Mouse (Mus musculus): ENCODE results near the gene Gm3676. TPM values are rescaled to one million over a fixed set of nuclear protein-coding genes. Genes with fewer than 3 reads are reported as not detected.

The Gm3676 gene
- not detected for polyA plus RNA-seq (2015; fragmentation: Illumina TruSeq; extraction: RNeasy Lipid Tissue Mini Kit (QIAGEN cat#74804); ENCODE audit: low read depth, low replicate concordance)

DNA sequence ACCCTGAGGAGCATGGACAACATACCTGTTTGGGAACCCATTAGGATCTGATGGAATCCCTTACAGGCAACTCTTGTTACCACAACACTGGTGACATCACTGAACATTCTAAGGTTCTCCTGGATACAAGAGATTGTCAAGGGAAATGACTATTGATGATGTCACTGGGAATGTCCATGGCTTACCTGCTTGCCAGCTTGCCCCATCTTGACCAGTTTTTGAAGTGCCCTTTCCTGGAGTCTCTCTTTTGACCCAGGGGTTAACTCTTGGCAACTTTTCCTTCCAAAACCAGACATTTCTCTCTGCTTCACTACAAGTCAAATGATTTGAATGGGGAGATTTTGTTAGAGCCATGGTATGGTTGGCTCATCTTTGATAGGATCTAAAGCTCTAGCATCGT lies at the start of gene Gm3676:
Gene Gm3676 (minus strand): TSS at position 101 of the 400 bp plus-strand sequence.

GRCm38 (mm10) chr14:41624512-41624911 lies 21.8 kb downstream of the Gm3676 start, which contains the start of gene Gm3072:
TSS of gene Gm3072 (minus strand) at chr14:41624612.

Other genes with a start within 250 kb of the Gm3676 start
- not detected for gene Gm6482, start 238.2 kb downstream of the Gm3676 start, polyA plus RNA-seq (2015; fragmentation: Illumina TruSeq; extraction: RNeasy Lipid Tissue Mini Kit (QIAGEN cat#74804); ENCODE audit: low read depth, low replicate concordance)
- not detected for gene Gm7954, start 193.0 kb downstream of the Gm3676 start, polyA plus RNA-seq (2015; fragmentation: Illumina TruSeq; extraction: RNeasy Lipid Tissue Mini Kit (QIAGEN cat#74804); ENCODE audit: low read depth, low replicate concordance)
- gene Gm3486, start 157.0 kb downstream of the Gm3676 start, polyA plus RNA-seq (2015; fragmentation: Illumina TruSeq; extraction: RNeasy Lipid Tissue Mini Kit (QIAGEN cat#74804); ENCODE audit: low read depth, low replicate concordance): not detected
- not detected for gene Gm7970, start 90.9 kb downstream of the Gm3676 start, polyA plus RNA-seq (2015; fragmentation: Illumina TruSeq; extraction: RNeasy Lipid Tissue Mini Kit (QIAGEN cat#74804); ENCODE audit: low read depth, low replicate concordance)
- gene 1700049E17Rik2, start 73.3 kb downstream of the Gm3676 start, polyA plus RNA-seq (2015; fragmentation: Illumina TruSeq; extraction: RNeasy Lipid Tissue Mini Kit (QIAGEN cat#74804); ENCODE audit: low read depth, low replicate concordance): not detected
- gene Gm3072, start 21.9 kb downstream of the Gm3676 start, polyA plus RNA-seq (2015; fragmentation: Illumina TruSeq; extraction: RNeasy Lipid Tissue Mini Kit (QIAGEN cat#74804); ENCODE audit: low read depth, low replicate concordance): not detected
- gene Gm8068, start 55.4 kb upstream of the Gm3676 start, polyA plus RNA-seq (2015; fragmentation: Illumina TruSeq; extraction: RNeasy Lipid Tissue Mini Kit (QIAGEN cat#74804); ENCODE audit: low read depth, low replicate concordance): not detected
- not detected for gene Gm7929, start 104.1 kb upstream of the Gm3676 start, polyA plus RNA-seq (2015; fragmentation: Illumina TruSeq; extraction: RNeasy Lipid Tissue Mini Kit (QIAGEN cat#74804); ENCODE audit: low read depth, low replicate concordance)
- not detected for gene Gm47189, start 126.0 kb upstream of the Gm3676 start, polyA plus RNA-seq (2015; fragmentation: Illumina TruSeq; extraction: RNeasy Lipid Tissue Mini Kit (QIAGEN cat#74804); ENCODE audit: low read depth, low replicate concordance)